Mouse (Mus musculus): ENCODE measurements around the gene Nell2.
"Not testable (repeated sequence)": the region's sequence is repeated elsewhere in the genome, so short reads cannot be mapped to it uniquely, and the experiment has no call there.

Nell2 gene

GRCm38 (mm10) chr15:95527948-95528861, at the start of gene Nell2:
TSS of gene Nell2 (minus strand) at chr15:95528559.
- in situ Hi-C loops (cut with MboI; ENCODE audit: unreplicated experiment in 2 of 2), result no loop called here

GRCm38 (mm10) chr15:95574661-95575060, 46.3 kb upstream of the Nell2 start:
- in situ Hi-C loops (cut with MboI; ENCODE audit: unreplicated experiment in 2 of 2), result no loop called here

- in situ Hi-C loops (cut with MboI; ENCODE audit: unreplicated experiment in 2 of 2), result no loop called here
Observed at GRCm38 (mm10) chr15:95569606-95570005, 41.2 kb upstream of the Nell2 start.

DNA sequence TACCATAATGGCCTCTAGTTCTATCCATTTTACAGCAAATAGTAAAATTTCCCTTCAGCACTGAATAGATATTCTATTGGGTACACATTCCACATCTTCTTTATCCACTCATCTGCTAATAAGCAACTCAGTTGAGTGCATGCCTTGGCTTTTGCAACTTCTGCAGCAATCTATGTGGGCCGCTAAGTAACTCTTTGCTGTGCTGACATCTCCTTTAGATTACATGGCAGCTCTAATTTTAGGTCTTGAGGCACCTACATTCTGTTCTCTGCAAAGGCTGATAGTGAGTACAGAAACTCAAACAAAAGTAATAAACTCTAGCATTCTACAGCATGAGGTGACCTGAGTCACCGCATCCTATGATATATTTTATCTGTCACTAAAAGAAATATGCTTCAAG, 36.8 kb upstream of the Nell2 start:
- in situ Hi-C loops (cut with MboI; ENCODE audit: unreplicated experiment in 2 of 2), result no loop called here

- in situ Hi-C loops (cut with MboI; ENCODE audit: unreplicated experiment in 2 of 2), result no loop called here
Observed at GRCm38 (mm10) chr15:95561303-95561702, 32.9 kb upstream of the Nell2 start.

- in situ Hi-C loops (cut with MboI; ENCODE audit: unreplicated experiment in 2 of 2), result no loop called here
Observed at GRCm38 (mm10) chr15:95550011-95550410, 21.7 kb upstream of the Nell2 start.

DNA sequence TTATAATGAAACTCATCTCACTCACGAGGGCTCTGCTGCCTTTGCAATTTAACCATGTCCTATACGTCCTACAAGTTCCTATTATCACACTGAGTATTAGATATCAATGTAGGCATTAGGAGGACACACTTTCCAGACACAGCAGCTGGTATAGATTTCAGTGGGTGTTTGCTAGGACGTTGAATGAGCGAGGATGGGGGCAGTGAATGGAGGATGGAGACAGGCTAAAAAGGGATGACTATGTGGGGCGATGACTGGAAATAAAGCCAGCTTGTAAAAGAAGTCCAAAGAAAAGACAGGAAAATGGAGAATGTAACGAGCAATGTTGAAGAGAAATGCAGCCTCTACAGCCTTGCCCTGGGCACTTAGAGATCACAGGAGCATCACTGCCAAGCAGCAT, 14.3 kb upstream of the Nell2 start:
- in situ Hi-C loops (cut with MboI; ENCODE audit: unreplicated experiment in 2 of 2), result no loop called here

DNA sequence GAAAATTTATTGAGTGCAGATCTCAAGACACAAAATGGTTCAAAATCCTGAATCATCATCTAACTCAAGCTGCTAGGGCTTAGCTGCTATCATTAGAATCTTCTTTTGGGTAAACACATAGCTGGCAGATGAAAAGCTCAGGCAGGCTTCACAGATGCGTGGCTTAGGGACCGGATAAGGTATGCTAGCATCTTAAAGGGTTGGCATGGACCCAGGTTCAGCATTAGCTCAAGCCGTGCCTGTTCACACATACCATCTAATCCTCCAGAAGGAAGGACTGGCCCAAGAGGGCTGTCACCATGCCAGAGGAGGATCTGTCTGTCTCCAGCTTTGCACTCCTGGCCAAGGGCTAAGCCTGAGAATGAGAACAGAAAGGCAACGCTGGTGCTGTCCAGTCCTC, 8.4 kb upstream of the Nell2 start:
- in situ Hi-C loops (cut with MboI; ENCODE audit: unreplicated experiment in 2 of 2), result no loop called here

- in situ Hi-C loops (cut with MboI; ENCODE audit: unreplicated experiment in 2 of 2), result no loop called here
Observed at GRCm38 (mm10) chr15:95536230-95536629, 7.9 kb upstream of the Nell2 start.

DNA sequence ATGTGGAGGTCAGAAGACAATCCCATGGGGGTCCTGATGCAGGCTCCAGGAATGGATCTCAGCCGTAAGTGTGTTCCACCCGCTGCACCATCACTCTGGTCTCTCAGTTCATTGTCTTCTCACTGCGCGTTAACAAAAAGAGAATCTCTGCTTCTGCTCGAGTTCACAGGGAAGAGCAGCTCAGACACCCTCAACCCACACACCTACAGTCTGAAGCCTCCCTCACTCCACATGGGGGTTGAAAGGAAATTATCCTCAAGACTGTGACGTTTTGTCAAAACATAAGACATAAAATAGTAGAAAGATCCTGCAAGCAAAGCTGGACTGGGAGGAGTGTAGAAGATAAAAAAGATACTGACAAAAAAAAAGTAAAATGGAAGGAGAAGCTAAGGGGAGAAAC, 6.3 kb upstream of the Nell2 start:
- in situ Hi-C loops (cut with MboI; ENCODE audit: unreplicated experiment in 2 of 2), result no loop called here

DNA sequence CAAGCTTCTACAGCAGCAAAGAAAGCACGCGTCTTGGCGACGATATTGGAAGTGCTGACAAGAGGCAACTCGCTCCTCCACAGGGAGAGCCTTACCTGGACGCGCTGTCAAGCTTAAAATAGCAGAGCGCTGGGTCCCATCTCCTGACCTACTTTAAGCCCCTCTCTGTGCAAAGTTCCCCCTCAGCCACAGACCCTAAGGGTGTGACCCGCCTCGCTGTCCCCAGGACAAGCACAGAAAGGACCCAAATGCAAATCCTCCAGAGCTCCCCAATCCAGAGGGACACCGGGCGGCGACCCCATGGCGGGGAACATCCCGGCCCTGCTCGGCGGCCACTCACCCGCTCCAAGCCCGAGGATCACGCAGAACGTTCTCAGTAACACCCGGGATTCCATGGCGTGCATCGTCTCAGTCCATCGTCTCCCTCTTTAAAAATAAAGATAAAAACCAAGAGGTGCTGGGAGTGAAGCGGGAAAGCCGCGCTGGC, 855 bp downstream of the Nell2 start:
- in situ Hi-C loops (cut with MboI; ENCODE audit: unreplicated experiment in 2 of 2), result no loop called here

DNA sequence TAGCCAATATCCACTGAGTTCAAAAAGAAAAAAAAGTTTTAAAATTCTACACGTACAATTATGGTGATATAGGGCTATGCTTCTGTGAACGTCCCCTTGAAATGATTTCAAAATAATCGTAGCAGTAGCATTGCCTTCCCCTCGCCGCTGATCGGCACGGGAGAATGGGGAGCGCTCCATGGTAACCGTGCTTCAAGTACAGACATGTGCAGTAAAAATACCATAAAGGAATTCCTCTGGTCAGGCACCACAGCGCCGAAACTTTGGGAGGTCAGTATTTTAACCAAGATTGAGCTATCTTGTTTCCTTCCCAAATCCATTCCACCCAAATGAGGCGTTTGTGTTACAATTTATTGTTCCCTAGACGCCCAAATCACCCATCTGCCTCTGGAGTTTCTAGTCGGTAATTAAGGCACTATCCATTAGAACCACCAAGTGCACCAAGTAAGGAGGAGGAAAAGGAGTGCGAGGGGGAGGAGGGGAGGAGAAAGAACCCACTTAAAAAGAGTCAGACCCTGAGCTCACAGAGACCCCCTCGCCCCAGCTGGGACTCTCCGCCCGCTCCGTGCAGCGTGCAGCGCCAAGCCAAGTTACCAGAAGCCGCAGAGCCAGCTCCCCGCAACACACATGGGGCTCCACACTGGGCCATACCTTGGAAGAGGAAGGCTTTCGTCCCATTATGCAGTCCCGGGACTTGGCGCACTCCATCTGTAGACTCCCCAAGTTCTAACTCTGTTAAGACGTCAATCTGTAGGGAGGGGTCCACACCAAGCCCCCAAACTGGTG, 1.5 kb downstream of the Nell2 start:
- in situ Hi-C loops (cut with MboI; ENCODE audit: unreplicated experiment in 2 of 2), result no loop called here

DNA sequence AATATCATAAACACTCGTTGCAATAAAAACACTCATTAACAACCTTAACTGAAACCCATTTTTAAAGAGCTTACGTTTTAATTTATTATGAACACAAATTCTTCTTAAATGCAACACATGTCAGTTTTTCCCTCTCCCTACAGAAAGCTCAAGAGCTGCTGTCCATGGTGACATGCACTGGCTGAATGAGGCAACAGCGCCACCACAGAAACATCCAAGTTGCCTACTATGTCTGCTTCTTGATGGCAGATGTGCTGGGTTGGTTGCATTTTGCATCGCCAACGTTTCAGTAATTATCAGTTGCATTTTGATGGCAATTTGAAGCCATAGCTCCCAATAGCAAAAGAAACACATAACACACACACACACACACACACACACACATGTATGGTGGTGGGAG, 2.4 kb downstream of the Nell2 start:
- in situ Hi-C loops (cut with MboI; ENCODE audit: unreplicated experiment in 2 of 2), result no loop called here

DNA sequence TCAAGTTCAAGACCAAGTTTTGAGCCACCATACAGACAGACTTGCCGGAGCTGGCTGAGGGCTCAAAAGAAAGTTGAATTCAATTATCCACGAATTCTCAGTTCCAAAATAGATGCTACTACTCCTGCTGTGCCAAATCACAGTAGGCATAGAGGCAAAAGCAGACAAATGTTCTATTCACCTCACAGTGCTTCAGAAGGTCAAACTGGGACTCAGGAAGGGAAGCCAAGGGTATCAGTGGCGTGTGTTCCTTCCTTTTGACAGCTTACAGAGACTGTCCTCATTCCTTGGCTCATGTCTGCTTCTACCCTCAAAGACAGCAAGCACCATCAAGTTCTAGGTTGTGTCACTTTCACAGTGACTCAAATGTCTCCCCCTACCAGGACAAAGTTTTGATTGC, 10.2 kb downstream of the Nell2 start:
- in situ Hi-C loops (cut with MboI; ENCODE audit: unreplicated experiment in 2 of 2), result no loop called here

DNA sequence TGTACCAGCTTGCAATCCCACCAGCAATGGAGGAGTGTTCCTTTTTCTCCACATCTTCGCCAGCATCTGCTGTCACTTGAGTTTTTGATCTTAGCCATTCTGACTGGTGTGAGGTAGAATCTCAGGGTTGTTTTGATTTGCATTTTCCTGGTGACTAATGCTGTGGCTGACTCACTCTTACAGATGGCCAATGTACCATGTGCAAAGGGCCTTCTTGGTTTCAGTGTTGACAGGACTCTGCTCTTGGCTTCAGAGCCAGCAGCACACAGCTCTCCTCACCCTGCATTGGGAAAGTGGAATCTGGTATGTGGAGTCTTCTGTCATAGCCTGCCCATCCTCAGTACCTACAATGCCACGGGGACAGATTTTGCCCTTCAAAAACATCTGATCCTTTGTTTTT, 15.1 kb downstream of the Nell2 start:
- in situ Hi-C loops (cut with MboI; ENCODE audit: unreplicated experiment in 2 of 2), result not testable (repeated sequence)

GRCm38 (mm10) chr15:95495666-95496065, 32.7 kb downstream of the Nell2 start:
- in situ Hi-C loops (cut with MboI; ENCODE audit: unreplicated experiment in 2 of 2), result no loop called here

- in situ Hi-C loops (cut with MboI; ENCODE audit: unreplicated experiment in 2 of 2), result no loop called here
Observed at GRCm38 (mm10) chr15:95495193-95495592, 33.2 kb downstream of the Nell2 start.

GRCm38 (mm10) chr15:95492201-95492600, 36.2 kb downstream of the Nell2 start:
- in situ Hi-C loops (cut with MboI; ENCODE audit: unreplicated experiment in 2 of 2), result no loop called here

- in situ Hi-C loops (cut with MboI; ENCODE audit: unreplicated experiment in 2 of 2), result no loop called here
Observed at GRCm38 (mm10) chr15:95489174-95489573, 39.2 kb downstream of the Nell2 start.

DNA sequence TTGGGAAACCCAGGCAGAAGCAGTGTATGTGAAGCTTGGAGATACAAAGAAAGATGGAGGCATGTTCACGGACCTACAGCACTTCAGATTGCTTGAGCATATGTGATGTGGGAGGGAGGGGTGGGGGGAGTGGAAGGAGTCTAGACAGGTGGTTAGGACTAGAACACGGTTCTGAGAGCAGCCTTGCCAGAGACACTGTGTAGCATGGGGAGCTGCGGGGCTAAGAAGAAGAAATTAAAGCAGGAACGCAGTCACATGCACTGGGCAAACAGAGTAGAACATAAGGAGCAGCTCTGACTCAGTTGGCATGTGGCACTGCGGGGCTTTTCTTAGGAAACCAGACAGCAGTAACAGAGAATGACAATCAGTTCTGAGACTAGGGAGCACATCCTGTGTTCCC, 40.4 kb downstream of the Nell2 start:
- in situ Hi-C loops (cut with MboI; ENCODE audit: unreplicated experiment in 2 of 2), result no loop called here

DNA sequence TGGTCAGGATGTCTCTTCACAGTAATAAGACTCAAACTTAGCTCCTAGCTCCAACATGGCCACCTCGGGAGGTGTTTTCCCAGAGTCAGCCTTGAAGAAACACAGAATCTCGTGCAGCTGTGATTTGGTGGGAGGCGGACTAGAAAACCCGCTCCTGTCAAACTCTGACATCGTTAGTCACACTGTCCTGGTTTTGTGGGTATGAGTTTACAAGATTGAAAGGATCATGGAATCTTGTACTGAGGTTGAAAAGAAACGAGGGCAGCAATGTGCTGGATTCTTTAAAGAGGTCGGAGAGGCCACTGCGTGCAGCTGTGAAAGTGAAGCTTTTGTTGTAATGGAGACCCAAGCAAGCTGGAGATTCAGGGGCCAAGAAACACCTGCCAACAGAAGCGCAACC, 46.4 kb downstream of the Nell2 start:
- in situ Hi-C loops (cut with MboI; ENCODE audit: unreplicated experiment in 2 of 2), result no loop called here

DNA sequence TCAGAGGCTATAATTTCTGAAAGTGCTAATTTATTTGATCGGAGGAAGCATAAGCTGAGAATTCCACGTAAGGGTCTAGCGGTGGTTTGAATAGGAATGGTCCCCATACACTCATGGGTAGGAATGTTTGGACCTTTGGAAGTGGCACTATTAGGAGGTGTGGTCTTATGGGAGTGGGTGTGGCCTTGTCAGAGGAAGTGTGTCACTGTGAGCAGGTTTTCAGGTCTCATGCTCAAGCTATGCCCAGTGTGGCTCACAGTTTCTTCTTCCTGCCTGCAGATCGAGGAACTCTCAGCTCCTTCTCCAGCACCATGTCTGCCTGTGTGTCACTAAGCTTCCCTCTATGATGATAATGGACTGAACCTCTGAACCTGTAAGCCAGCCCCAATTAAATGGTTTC, 46.8 kb downstream of the Nell2 start:
- in situ Hi-C loops (cut with MboI; ENCODE audit: unreplicated experiment in 2 of 2), result no loop called here

Data from v-Abl transformed pro-B cells (cell line).